In the genomic region with DNA sequence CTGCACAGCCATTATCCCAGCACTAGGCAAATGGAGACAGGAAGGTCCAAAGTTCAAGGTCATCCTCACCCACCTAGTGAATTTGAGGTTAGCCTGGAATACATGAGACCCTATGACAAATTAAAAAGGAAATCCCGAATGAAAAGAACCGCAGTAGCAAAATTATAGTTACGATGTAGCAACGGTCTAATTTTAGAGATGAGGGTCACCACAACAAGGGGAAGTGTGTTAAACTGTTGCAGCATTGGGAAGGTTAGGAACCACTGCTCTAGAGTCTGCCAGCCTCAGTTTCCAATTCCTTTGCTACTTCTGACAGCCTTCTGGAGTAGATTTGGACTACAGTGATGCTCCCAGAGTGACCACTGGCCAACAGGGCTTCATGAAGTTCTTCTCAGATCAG, we compare ENCODE assay signal across 21 mouse cellular contexts.
"Had no signal": no experiment of that assay in that cellular context is flagged by ENCODE, and none has a peak within 500 bp of the region (broad histone marks: within the 10 kb centered on the region; RNA-seq: fewer than 3 reads in every experiment).

No protein-coding gene starts in this region.

- DNase-seq: liver, postnatal 0 days; lung, adult 2 months; lung, postnatal 10 days; lung, postnatal 4 days; midbrain, embryonic 14.5 days; retina, postnatal 1 day; right cerebral cortex, adult 18-20 months; right cerebral cortex, postnatal 25 days; right cerebral cortex, postnatal 4 days; spleen, adult 18-20 months; thymus, adult 2 months; thymus, postnatal 25 days; thymus, postnatal 4 days had no signal

- H3K27ac ChIP-seq: liver, embryonic 15.5 days; lung, embryonic 15.5 days; midbrain, embryonic 10.5 days; midbrain, embryonic 12.5 days; neural tube, embryonic 13.5 days; neural tube, embryonic 15.5 days had no signal

- H3K27me3 ChIP-seq: liver, embryonic 15.5 days; lung, embryonic 15.5 days; neural tube, embryonic 13.5 days; neural tube, embryonic 15.5 days had no signal

- H3K36me3 ChIP-seq: liver, embryonic 15.5 days; lung, embryonic 15.5 days; midbrain, embryonic 10.5 days; midbrain, embryonic 12.5 days; neural tube, embryonic 13.5 days; neural tube, embryonic 15.5 days had no signal

- H3K4me3 ChIP-seq: liver, embryonic 15.5 days; lung, embryonic 15.5 days; midbrain, embryonic 10.5 days; midbrain, embryonic 12.5 days; myocyte; neural tube, embryonic 13.5 days; neural tube, embryonic 15.5 days had no signal

- H3K9ac ChIP-seq: liver, embryonic 15.5 days; liver, postnatal 0 days; lung, embryonic 15.5 days; midbrain, embryonic 12.5 days; neural tube, embryonic 13.5 days; neural tube, embryonic 15.5 days had no signal

- H3K4me2 ChIP-seq: liver, embryonic 15.5 days; lung, embryonic 15.5 days; midbrain, embryonic 12.5 days; neural tube, embryonic 13.5 days; neural tube, embryonic 15.5 days had no signal

- H3K9me3 ChIP-seq: liver, embryonic 15.5 days; lung, embryonic 15.5 days; midbrain, embryonic 10.5 days; midbrain, embryonic 12.5 days; neural tube, embryonic 13.5 days; neural tube, embryonic 15.5 days had no signal

- ATAC-seq: liver, postnatal 0 days; midbrain, embryonic 16.5 days had no signal

- H3K4me1 ChIP-seq: liver, embryonic 15.5 days; lung, embryonic 15.5 days had no signal
